ENCODE assay signal across 8 mouse cellular contexts in genomic region chr12:112077651-112078050, GRCm38 (mm10). TPM values are rescaled to one million over a fixed set of nuclear protein-coding genes. Genes with fewer than 3 reads are reported as not detected.
DNase-seq lines count a peak whose midpoint lies in the region; ATAC-seq and TF ChIP-seq lines count a peak whose summit lies in the region.

No protein-coding gene starts in this region.

- no peaks in the 10 kb centered on the region for H3K4me1 ChIP-seq in cerebellum, adult 2 months (ENCODE audit: control insufficient read depth, insufficient read depth, low read length)
- no peaks in the 10 kb centered on the region for H3K4me1 ChIP-seq in limb, embryonic 13.5 days
- no peaks in the 10 kb centered on the region for H3K4me1 ChIP-seq in midbrain, embryonic 16.5 days (ENCODE audit: control insufficient read depth, insufficient read depth, low read length)
- no peaks in the 10 kb centered on the region for H3K4me1 ChIP-seq in stomach, postnatal 0 days (replicated peaks; ENCODE audit: control insufficient read depth, insufficient read depth)

- H3K27me3 ChIP-seq in cerebellum, adult 2 months (ENCODE audit: control insufficient read depth, insufficient read depth, low read length), result no peaks in the 10 kb centered on the region
- H3K27me3 ChIP-seq in limb, embryonic 13.5 days, result no peaks in the 10 kb centered on the region
- no peaks in the 10 kb centered on the region for H3K27me3 ChIP-seq in midbrain, embryonic 16.5 days (ENCODE audit: control insufficient read depth, insufficient read depth, low read depth, low read length)
- no peaks in the 10 kb centered on the region for H3K27me3 ChIP-seq in stomach, postnatal 0 days (ENCODE audit: control insufficient read depth, insufficient read depth, low read length)

- no peak overlapping the region for H3K4me3 ChIP-seq in cerebellum, adult 2 months (replicated peaks; ENCODE audit: insufficient read depth, low read depth, low read length)
- no peak overlapping the region for H3K4me3 ChIP-seq in limb, embryonic 13.5 days
- no peak overlapping the region for H3K4me3 ChIP-seq in midbrain, embryonic 16.5 days (ENCODE audit: low read depth, low read length)
- no peak overlapping the region for H3K4me3 ChIP-seq in stomach, postnatal 0 days (ENCODE audit: low read depth, low read length)

- 9% methylated on average over 6 of the region's 6 CpGs for WGBS in cerebellum, adult 2 months
- 11% methylated on average over 6 of the region's 6 CpGs for WGBS in limb, embryonic 13.5 days
- 16% methylated on average over 6 of the region's 6 CpGs for WGBS in midbrain, embryonic 16.5 days
- 7% methylated on average over 6 of the region's 6 CpGs for WGBS in stomach, postnatal 0 days

- peak; percentile 45 for DNase-seq in cerebellum, adult 11 months
- peak; percentile 49 to 72 for DNase-seq in cerebellum, adult 2 months
- DNase-seq in frontal cortex, postnatal 25 days (ENCODE audit: low spot score in 2 of 2), result peak; percentile 72 to 73
- peak; percentile 85 for DNase-seq in kidney, adult 18-20 months
- DNase-seq in stomach, postnatal 0 days (ENCODE audit: low spot score), result peak; percentile 74

- no peak for TF ChIP-seq POLR2A in cerebellum, adult 2 months (IDR thresholded peaks at IDR 0.05; ENCODE audit: borderline replicate concordance, insufficient read depth, low read length)

- H3K4me2 ChIP-seq in limb, embryonic 13.5 days (replicated peaks), result no peak overlapping the region
- no peak overlapping the region for H3K4me2 ChIP-seq in midbrain, embryonic 16.5 days (ENCODE audit: low read length)
- H3K4me2 ChIP-seq in stomach, postnatal 0 days (replicated peaks; ENCODE audit: low read depth), result no peak overlapping the region

- H3K9ac ChIP-seq in limb, embryonic 13.5 days, result no peak overlapping the region
- no peak overlapping the region for H3K9ac ChIP-seq in midbrain, embryonic 16.5 days (ENCODE audit: low read depth, low read length)
- H3K9ac ChIP-seq in stomach, postnatal 0 days (ENCODE audit: low read length), result no peak overlapping the region

- no peak for ATAC-seq in cerebellum, adult (ENCODE audit: insufficient number of reproducible peaks, low FRiP score, low TSS enrichment)
- ATAC-seq in limb, embryonic 13.5 days (ENCODE audit: low FRiP score, low read depth), result peak; percentile 54; the same call in 1 of the 2 replicates
- 0 out of 2 replicates have a peak, but pooled peaks have one; percentile 42 for ATAC-seq in midbrain, embryonic 16.5 days
- 0 out of 2 replicates have a peak, but pooled peaks have one; percentile 57 for ATAC-seq in stomach, postnatal 0 days (ENCODE audit: low FRiP score, low TSS enrichment)

- TF ChIP-seq CTCF in cerebellum, adult 2 months (IDR thresholded peaks at IDR 0.05; ENCODE audit: borderline replicate concordance, insufficient read depth, low read depth, low read length), result peak; percentile 93
- TF ChIP-seq CTCF in stomach, postnatal 0 days (IDR thresholded peaks at IDR 0.05; ENCODE audit: low read depth), result peak; percentile 87

- H3K36me3 ChIP-seq in limb, embryonic 13.5 days, result no peaks in the 10 kb centered on the region
- no peaks in the 10 kb centered on the region for H3K36me3 ChIP-seq in midbrain, embryonic 16.5 days (ENCODE audit: control insufficient read depth, insufficient read depth, low read length)
- no peaks in the 10 kb centered on the region for H3K36me3 ChIP-seq in stomach, postnatal 0 days (ENCODE audit: control insufficient read depth, insufficient read depth, low read length)

- no peak overlapping the region for H3K27ac ChIP-seq in cerebellum, adult 2 months (ENCODE audit: insufficient read depth, low read length)
- no peak overlapping the region for H3K27ac ChIP-seq in limb, embryonic 13.5 days
- H3K27ac ChIP-seq in midbrain, embryonic 16.5 days (ENCODE audit: low read length), result no peak overlapping the region
- no peak overlapping the region for H3K27ac ChIP-seq in stomach, postnatal 0 days (replicated peaks)

- no peaks in the 10 kb centered on the region for H3K9me3 ChIP-seq in limb, embryonic 13.5 days
- H3K9me3 ChIP-seq in midbrain, embryonic 16.5 days (replicated peaks; ENCODE audit: control insufficient read depth, low read length, poor library complexity, severe bottlenecking), result no peaks in the 10 kb centered on the region
- no peaks in the 10 kb centered on the region for H3K9me3 ChIP-seq in stomach, postnatal 0 days (ENCODE audit: control insufficient read depth, low read length)

- no peak for TF ChIP-seq EP300 in stomach, postnatal 0 days (optimal IDR thresholded peaks at IDR 0.05)

RNA-seq across cellular contexts. Expression of gene Aspg, which starts 28.8 kb away (rescaled TPM):
- 2.5 and 3.2 TPM in 2 replicates for polyA plus RNA-seq in cerebellum, adult 2 months (2012; rRNA removed)
- 1.5 and 2.1 TPM in 2 replicates for polyA plus RNA-seq in limb, embryonic 13.5 days (2015; fragmentation: Nextera tagmentation; extraction: Ambion mirVana)
- 0.66 and 0.74 TPM in 2 replicates for polyA plus RNA-seq in midbrain, embryonic 16.5 days (2015; fragmentation: Nextera tagmentation; extraction: Ambion mirVana)
- 6.0 and 6.9 TPM in 2 replicates for polyA plus RNA-seq in stomach, postnatal 0 days (2015; fragmentation: Nextera tagmentation; extraction: Ambion mirVana)
